Mouse (Mus musculus): ENCODE measurements around the gene Mrpl9. TPM values are rescaled to one million over a fixed set of nuclear protein-coding genes. Genes with fewer than 3 reads are reported as not detected.

Mrpl9 gene
- polyA plus RNA-seq, 1 experiment from 2014 or later = 35.2 TPM

- Histone ChIP-seq H3K4me3 (ENCODE audit: low read depth, low read length) (peak within 1 kb of the TSS; percentile 20), H3K9ac (ENCODE audit: low read depth, low read length) (no peak within 1 kb of the TSS), H3K36me3 (ENCODE audit: control insufficient read depth, insufficient read depth) (no peaks in the 10 kb centered on the region), H3K27ac (ENCODE audit: low read depth, low read length) (no peak within 1 kb of the TSS), H3K4me2 (replicated peaks; ENCODE audit: low read depth) (peak within 1 kb of the TSS; percentile 49), H3K9me3 (ENCODE audit: control insufficient read depth) (no peaks in the 10 kb centered on the region), H3K4me1 (replicated peaks; ENCODE audit: control insufficient read depth, insufficient read depth, low read length) (no peaks in the 10 kb centered on the region), H3K27me3 (replicated peaks; ENCODE audit: control insufficient read depth, insufficient read depth, low read length) (peaks cover 10% of the 10 kb centered on the region)
- no peak for TF ChIP-seq CTCF (IDR thresholded peaks at IDR 0.05; ENCODE audit: low read depth)
- WGBS = 15% methylated on average over 16 of the region's 16 CpGs
- ATAC-seq = no peak
These were observed 37.3 kb downstream of the Mrpl9 start, which contains the start of gene Riiad1 for GRCm38 (mm10) chr3:94480291-94480884. TSS of gene Riiad1 (minus strand) at chr3:94480341.

DNA sequence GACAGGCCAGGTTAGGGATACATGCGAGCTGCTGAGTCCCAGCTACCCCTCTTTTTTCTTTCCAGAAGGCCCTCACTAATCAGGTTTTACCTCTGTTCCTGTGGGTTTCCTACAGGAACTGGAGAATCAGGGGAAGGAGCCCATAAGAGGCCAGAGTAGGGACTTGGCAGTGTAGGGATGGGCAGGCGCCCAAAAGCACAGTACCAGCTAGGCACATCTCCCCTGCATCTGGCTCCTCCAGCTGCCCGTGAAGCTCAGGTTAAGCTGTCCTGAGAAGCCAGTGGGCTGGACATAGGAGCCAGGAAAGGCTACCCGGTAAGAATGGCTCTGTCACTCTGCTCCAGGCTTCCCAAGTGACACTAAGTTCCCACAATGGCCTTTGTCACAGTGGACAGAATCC, 38.3 kb downstream of the Mrpl9 start:
- H3K9me3 ChIP-seq (ENCODE audit: control insufficient read depth) = no peaks in the 10 kb centered on the region
- no peaks in the 10 kb centered on the region for H3K36me3 ChIP-seq (ENCODE audit: control insufficient read depth, insufficient read depth)
- no peak overlapping the region for H3K4me2 ChIP-seq (replicated peaks; ENCODE audit: low read depth)
- H3K27ac ChIP-seq (ENCODE audit: low read depth, low read length) = no peak overlapping the region
- no peak for TF ChIP-seq CTCF (IDR thresholded peaks at IDR 0.05; ENCODE audit: low read depth)
- no peak for ATAC-seq
- no peak overlapping the region for H3K9ac ChIP-seq (ENCODE audit: low read depth, low read length)
- H3K27me3 ChIP-seq (replicated peaks; ENCODE audit: control insufficient read depth, insufficient read depth, low read length) = peaks cover 10% of the 10 kb centered on the region
- no peak overlapping the region for H3K4me3 ChIP-seq (ENCODE audit: low read depth, low read length)
- WGBS = 64% methylated on average over 4 of the region's 4 CpGs
- H3K4me1 ChIP-seq (replicated peaks; ENCODE audit: control insufficient read depth, insufficient read depth, low read length) = no peaks in the 10 kb centered on the region

DNA sequence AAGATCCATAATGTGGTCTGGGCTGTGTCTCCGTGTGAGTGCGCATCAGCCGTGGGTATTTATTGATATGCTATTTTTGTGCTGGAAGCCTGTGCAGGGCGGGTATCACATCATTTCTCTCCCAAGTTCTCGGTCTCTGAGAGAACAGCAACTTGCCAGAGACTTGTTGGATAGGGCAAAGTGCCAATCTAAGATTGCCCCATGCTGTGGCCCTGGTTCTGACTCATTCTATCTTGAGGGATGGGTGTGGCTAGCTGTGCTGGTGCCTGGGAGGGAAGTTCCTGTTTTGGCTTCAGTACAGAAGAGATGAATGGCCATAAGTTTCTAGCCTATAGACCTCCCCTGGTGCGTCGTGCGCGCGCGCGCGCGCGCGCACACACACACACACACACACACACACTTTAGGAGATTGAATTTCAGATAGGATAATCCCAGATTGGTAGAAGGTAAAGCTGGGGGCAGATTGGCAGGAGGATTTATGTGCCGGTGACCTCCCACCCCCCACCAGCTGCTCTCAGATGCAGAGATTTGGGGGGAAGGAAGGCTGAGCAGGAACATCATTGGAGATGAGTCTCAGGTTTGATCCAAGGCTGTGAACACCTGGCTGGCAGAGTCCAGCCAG, 39.8 kb downstream of the Mrpl9 start:
- Histone ChIP-seq H3K4me3 (ENCODE audit: low read depth, low read length) (no peak overlapping the region), H3K9ac (ENCODE audit: low read depth, low read length) (no peak overlapping the region), H3K36me3 (ENCODE audit: control insufficient read depth, insufficient read depth) (no peaks in the 10 kb centered on the region), H3K4me2 (replicated peaks; ENCODE audit: low read depth) (no peak overlapping the region), H3K27me3 (replicated peaks; ENCODE audit: control insufficient read depth, insufficient read depth, low read length) (peaks cover 10% of the 10 kb centered on the region), H3K4me1 (replicated peaks; ENCODE audit: control insufficient read depth, insufficient read depth, low read length) (no peaks in the 10 kb centered on the region), H3K9me3 (ENCODE audit: control insufficient read depth) (no peaks in the 10 kb centered on the region), H3K27ac (ENCODE audit: low read depth, low read length) (no peak overlapping the region)
- 76% methylated on average over 17 of the region's 17 CpGs for WGBS
- no peak for TF ChIP-seq CTCF (IDR thresholded peaks at IDR 0.05; ENCODE audit: low read depth)
- ATAC-seq = peak; percentile 54

DNA sequence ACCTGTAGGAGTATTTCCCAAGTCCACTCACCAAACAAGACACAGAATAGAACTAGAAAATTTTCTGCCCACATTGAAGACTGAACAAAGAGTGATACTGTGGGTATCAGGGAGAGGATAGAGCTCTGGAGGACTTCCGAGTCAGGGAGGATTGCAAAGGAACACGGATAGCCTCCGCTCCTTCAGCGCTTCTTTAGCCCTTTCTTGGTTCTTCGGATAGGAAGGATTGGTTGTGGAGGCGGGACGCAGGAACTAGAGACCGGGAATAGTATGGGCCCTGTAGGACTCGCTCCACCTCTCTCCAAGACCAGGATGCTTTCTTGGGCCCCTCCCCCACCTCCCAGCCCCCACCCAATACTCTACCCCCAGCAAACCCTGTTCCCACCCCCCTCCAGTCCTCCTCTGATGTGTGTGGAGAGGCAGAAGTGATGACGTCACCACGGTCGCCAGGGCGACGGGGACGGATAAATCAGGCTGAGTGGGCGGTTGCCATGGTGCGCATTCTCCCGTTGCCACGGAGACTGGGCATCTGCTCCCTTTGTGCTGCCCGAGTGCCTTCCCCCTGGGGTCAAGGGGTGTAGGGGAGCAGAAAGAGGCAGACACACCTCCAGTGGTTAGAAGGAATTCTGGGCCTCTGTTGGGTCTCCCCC, 40.8 kb downstream of the Mrpl9 start:
- H3K4me2 ChIP-seq (replicated peaks; ENCODE audit: low read depth) = no peak overlapping the region
- no peaks in the 10 kb centered on the region for H3K36me3 ChIP-seq (ENCODE audit: control insufficient read depth, insufficient read depth)
- ATAC-seq = no peak
- no peaks in the 10 kb centered on the region for H3K9me3 ChIP-seq (ENCODE audit: control insufficient read depth)
- WGBS = 34% methylated on average over 20 of the region's 20 CpGs
- H3K4me3 ChIP-seq (ENCODE audit: low read depth, low read length) = no peak overlapping the region
- no peaks in the 10 kb centered on the region for H3K4me1 ChIP-seq (replicated peaks; ENCODE audit: control insufficient read depth, insufficient read depth, low read length)
- no peak overlapping the region for H3K27ac ChIP-seq (ENCODE audit: low read depth, low read length)
- peaks cover 5% of the 10 kb centered on the region for H3K27me3 ChIP-seq (replicated peaks; ENCODE audit: control insufficient read depth, insufficient read depth, low read length)
- no peak for TF ChIP-seq CTCF (IDR thresholded peaks at IDR 0.05; ENCODE audit: low read depth)
- no peak overlapping the region for H3K9ac ChIP-seq (ENCODE audit: low read depth, low read length)

- ATAC-seq = no peak
- Histone ChIP-seq H3K27me3 (replicated peaks; ENCODE audit: control insufficient read depth, insufficient read depth, low read length) (no peaks in the 10 kb centered on the region), H3K4me2 (replicated peaks; ENCODE audit: low read depth) (no peak overlapping the region), H3K27ac (ENCODE audit: low read depth, low read length) (no peak overlapping the region), H3K4me1 (replicated peaks; ENCODE audit: control insufficient read depth, insufficient read depth, low read length) (no peaks in the 10 kb centered on the region), H3K9ac (ENCODE audit: low read depth, low read length) (no peak overlapping the region), H3K36me3 (ENCODE audit: control insufficient read depth, insufficient read depth) (peaks cover 2% of the 10 kb centered on the region; the same call in 1 of the 2 replicates), H3K9me3 (ENCODE audit: control insufficient read depth) (no peaks in the 10 kb centered on the region), H3K4me3 (ENCODE audit: low read depth, low read length) (no peak overlapping the region)
- no peak for TF ChIP-seq CTCF (IDR thresholded peaks at IDR 0.05; ENCODE audit: low read depth)
- WGBS = 76% methylated on average over 7 of the region's 7 CpGs
These were observed 42.8 kb downstream of the Mrpl9 start for GRCm38 (mm10) chr3:94485922-94486321.

DNA sequence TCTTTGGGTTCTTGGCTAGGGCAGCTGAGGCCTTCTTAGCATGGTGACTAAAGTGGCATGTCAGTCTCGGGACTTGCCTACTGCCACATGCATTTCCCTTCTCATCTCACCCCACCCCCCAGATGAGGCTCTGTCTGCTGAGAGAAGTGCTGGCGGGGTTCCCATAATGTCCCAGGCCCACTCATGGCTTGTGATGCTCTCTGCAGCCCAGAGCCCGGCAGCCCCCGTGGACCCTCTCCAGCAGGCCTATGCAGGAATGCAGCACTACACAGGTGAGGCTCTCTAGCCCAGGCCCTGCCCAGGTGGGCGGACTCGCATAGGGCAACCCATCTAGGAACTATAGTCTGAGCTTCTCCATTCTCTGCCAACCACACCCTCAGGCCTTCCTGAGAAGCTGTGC, 44.5 kb downstream of the Mrpl9 start:
- H3K27ac ChIP-seq (ENCODE audit: low read depth, low read length) = no peak overlapping the region
- no peak for ATAC-seq
- no peaks in the 10 kb centered on the region for H3K27me3 ChIP-seq (replicated peaks; ENCODE audit: control insufficient read depth, insufficient read depth, low read length)
- no peak for TF ChIP-seq CTCF (IDR thresholded peaks at IDR 0.05; ENCODE audit: low read depth)
- H3K9ac ChIP-seq (ENCODE audit: low read depth, low read length) = no peak overlapping the region
- no peaks in the 10 kb centered on the region for H3K9me3 ChIP-seq (ENCODE audit: control insufficient read depth)
- WGBS = 69% methylated on average over 6 of the region's 6 CpGs
- H3K4me2 ChIP-seq (replicated peaks; ENCODE audit: low read depth) = no peak overlapping the region
- no peak overlapping the region for H3K4me3 ChIP-seq (ENCODE audit: low read depth, low read length)
- H3K4me1 ChIP-seq (replicated peaks; ENCODE audit: control insufficient read depth, insufficient read depth, low read length) = no peaks in the 10 kb centered on the region
- H3K36me3 ChIP-seq (ENCODE audit: control insufficient read depth, insufficient read depth) = peaks cover 2% of the 10 kb centered on the region; the same call in 1 of the 2 replicates
